Mouse (Mus musculus) cerebellum, adult 11 months (tissue): ENCODE results near the gene Mboat2.

Source experiments
- DNase-seq: peaks from one replicate; pipeline ENCODE4 v3.0.0; 2022

The Mboat2 gene

GRCm38 (mm10) chr12:24830766-24831152 lies at the start of gene Mboat2:
Gene Mboat2, plus strand, starts transcription at chr12:24830879.
- no peak for DNase-seq

DNA sequence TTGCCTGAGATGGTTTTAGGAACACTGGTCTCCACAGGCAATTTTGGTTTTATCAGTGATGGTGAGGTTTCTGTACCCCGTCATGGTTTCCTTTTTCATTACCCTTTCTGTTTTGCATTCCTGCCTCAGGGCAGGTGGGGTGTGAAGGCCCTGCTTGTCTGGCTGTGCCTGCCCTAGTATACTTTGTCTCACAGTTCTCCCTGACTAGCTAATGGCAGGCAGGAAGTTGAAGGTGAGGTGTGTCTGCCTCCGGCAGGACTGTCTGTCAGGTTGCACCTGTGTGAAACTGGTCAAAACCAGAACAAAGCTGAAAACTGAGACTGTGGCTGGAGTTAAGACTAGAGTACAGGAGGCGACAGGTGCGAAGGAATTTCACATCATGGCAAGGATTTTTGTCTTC lies 46.9 kb upstream of the Mboat2 start:
- DNase-seq, result no peak

- no peak for DNase-seq
Measured at GRCm38 (mm10) chr12:24785882-24786281, 44.8 kb upstream of the Mboat2 start.

DNA sequence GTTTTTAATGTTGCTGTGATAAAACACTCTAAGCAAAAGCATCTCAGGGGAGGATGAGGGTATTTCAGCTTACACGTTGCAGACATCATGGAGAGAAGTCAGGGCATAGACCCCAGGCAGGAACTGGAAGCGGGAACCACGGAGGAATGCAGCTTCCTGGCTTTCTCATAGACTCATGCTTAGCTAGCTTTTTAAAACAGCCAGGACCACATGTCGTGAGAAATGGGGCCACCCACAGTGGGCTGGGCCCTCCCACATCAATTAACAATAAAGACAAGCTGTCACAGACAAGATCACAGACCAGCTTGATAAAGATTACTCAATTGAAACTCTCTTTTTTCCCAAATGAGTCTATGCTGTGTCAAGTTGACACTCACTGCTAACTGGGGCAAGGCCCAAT lies 44.4 kb upstream of the Mboat2 start:
- no peak for DNase-seq

DNA sequence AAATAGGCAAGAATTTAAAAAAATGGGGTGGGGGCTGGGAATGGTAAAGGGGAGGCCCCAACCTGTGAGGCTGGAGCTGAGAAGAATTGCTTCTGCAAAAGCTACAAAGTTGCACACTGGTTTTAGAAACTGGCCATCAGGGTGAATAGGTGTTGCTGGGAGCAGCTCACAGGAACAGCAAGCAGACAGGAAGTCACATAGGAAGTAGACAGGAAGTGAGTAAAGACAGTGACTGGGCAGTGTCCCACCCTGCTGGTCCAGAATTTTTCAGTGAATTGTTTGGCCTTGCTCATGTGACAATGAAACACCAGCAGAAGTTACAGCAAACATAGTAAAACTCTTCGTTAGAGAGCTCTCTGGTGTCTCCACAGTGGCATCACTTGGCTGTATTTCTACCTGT lies 41.0 kb upstream of the Mboat2 start:
- DNase-seq, result no peak

- no peak for DNase-seq
Measured at GRCm38 (mm10) chr12:24811230-24811629, 19.4 kb upstream of the Mboat2 start.

- DNase-seq, result no peak
Measured at GRCm38 (mm10) chr12:24811906-24812305, 18.8 kb upstream of the Mboat2 start.

DNA sequence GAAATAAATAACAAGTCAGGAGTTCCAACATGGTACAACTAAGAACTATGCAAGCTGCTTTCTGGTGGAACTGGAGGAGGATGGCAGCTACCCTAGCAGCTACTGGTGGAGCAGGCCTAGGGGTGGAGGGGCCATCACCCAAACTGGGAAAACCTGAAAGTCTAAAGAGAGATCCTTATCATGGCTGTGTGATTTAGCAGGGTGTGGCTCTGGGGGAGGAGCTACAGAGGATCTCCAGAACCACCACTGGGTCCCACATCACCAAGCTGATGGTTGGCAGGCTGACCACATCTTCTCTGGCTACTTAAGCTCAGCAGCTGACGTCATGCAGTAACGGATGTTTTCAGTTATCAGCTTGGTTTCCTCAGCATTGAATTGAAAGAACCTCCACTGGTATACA lies 7.8 kb upstream of the Mboat2 start:
- no peak for DNase-seq

DNA sequence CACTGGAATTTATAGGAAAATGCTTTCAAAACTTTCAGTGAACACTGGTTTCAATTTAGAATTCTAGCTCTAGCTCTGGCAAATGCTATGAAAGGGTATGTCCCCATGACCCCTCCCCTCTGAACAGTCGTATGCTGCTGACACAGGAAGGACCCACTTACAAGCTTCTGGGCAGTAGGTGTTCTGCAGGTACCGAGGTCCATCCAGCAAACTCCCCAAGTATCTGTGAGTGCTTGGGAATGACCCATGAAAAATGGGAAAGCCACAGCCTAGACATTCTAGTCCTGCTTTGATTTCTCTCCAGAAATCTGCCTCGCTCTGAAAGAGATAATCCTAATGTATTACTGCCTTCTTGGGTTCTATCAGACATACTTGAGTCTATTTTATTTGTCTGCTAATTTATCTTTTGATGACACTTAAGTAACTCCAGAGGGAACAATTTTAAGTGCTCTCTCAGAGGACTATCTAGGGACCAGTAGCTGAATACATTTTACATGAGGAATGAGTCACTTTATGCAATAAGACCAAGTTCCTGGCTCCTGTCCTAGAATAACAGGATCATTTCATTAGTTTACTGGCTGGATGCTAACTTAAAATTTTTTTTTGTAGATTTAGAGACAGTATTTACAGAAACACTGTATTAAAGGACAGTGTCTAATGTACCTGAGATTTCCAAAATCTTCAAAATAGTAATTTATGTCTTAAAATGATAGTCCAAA lies 6.9 kb upstream of the Mboat2 start:
- DNase-seq, result no peak

DNA sequence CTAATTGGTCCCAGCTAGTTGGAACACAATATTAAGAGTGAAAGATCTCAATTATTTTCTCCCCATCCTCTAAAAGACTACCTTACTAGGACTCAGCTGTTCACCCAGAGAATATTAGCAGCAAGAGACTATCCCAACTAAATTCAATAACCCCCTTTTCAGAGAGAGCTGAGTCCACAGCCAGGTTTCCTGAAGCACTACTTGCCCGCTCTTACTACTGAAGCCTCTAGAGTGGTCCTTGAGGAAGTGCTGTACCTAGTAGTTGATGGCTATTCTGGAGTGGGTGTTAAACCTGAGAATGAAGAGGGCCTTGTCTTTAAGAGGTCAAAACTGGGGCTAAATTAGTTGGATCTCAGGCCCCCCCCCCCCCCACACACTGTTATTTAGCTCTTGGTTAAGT lies 593 bp upstream of the Mboat2 start:
- DNase-seq, result no peak

DNA sequence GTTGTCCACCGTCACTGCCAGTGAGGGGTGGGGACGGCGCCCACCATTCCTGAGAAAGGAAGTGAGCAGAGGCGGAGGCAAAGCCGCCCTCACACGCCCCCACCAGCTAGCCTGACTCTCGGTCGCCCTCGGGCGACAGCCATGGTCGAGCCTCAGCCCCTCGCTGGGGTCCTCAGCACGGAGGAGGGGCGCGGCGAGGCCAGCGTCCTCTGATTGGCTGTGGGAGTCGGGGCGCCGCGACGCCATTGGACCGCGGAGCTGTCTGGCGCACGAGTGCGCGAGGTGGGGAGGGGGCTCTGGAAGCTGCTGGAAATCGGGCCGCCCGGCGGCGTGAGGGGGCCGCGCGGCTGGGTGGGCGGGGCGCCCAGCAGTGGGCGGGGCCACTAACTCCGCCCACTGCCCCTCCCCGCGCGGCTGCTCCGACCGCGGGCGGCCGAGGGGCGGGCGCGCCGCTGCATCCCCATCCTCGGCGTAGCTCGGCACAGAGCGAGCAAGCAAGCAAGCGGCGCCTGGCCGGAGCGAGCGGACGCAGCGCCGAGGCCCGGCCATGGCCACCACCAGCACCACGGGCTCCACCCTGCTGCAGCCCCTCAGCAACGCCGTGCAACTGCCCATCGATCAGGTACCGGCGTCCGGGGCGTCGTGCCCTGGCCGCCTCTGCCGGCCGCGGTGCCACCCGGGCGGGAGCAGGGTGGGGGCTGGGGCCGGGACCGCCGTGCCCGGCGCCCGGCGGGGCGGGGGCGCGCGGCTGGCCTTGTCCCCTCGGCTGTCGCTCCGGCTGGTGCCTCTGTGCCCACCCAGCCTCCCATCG lies 679 bp downstream of the Mboat2 start:
- peak; percentile 68 for DNase-seq

DNA sequence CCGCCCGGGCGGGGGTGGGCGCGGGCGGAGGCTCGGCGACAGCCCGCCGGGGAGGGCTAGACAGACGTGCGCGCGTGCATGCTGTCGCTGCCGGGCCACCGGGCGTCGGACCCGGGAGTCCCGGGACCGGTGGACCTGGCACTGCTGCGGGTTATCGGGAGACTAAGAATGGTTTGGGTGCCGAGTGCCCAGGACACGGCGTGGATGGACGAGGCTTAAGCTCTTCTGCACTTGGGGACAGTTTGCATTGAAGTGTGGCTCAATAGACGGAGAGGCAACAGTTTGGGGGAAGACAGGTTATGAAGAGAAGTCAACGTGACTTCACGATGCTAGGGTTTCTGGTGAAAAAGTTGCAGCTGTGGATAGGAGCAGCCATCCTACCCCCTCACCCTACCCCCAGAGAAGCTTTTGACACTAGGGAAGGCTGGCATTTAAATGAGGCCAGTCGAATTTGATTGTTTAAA lies 1.3 kb downstream of the Mboat2 start:
- DNase-seq, result no peak

DNA sequence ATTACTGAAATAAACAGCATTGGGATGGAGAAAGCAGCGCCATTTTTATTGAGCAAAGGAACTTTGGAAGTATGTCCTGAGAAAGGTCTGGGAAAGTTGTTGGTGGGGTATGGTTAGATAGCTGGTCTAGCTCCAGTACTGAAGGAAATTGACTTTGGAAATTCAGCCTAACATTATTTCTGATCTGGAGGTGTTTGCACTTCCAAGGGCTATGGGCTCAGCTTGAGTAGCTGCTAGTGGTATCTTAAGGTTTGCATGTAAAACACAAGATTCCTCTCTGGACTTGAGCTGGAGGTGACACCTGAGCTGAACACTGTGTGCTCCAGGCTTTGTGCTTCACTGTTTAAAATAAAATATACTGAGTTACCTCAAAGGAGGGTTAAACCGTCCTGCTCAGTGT lies 1.8 kb downstream of the Mboat2 start:
- DNase-seq, result no peak

- DNase-seq, result no peak
Measured at GRCm38 (mm10) chr12:24837947-24838346, 7.3 kb downstream of the Mboat2 start.

DNA sequence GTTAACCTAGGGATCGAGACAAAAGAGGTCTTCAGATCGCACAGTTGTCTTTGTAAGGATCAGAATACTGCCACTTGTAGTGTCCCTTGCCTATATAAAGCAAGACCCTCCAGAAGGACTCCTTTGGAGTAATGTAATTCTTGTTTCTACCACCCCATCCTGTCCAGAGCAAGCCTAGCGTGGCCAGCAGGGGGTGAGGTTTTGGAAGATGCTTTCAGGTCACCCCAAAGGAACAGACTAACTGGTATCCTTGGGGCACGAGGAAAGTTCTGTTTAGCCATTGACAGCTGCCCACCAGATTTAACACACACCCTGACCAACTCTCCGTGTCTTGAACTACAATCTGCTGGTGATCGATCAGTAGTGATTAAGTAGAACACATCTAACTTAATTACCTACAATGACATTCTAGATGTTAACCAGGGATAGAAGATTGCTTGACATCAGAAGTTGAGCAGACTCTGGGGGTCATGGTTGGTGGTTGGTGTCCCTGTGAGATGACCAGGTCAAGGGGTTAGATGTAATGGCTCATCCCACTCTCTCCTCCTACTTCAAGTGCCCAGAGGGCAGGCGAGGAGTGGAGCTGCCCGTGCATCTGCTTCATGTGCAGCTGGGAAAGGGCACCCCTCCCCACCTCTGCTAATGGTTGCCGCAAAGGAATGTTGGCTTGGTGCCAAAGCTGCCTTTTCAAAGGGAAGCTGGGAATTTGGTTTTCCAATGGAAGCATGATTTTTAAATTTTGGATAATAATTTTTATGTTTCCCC lies 10.6 kb downstream of the Mboat2 start:
- DNase-seq, result no peak

DNA sequence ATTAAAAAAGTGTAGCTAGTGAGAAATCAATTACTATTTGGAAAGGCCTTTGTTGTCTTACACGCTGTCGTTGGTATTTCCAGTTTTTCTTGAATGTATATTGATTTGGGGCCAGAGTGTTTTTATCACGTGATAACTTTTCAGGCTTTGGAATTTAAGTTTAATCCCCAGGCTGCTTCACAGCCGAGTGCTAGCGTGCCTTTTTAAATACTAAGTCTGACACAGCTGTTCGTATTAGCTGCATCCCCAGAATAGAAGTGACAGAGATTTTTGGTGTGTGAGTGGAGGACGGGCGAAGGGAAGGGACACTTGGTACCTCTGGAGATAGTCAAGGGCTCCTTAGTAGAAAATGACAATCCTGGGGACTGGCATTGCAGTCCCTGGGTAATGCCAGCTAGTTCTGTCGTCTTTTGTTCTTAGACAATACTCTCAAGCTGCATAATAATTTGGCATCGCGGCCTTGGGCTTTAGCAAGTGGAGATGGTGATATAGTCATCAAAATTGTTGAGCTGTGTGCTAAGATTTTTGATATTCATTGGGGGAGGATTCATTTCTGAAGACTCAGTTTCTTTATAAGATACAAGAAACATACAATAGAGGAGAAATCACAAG lies 11.7 kb downstream of the Mboat2 start:
- no peak for DNase-seq

DNA sequence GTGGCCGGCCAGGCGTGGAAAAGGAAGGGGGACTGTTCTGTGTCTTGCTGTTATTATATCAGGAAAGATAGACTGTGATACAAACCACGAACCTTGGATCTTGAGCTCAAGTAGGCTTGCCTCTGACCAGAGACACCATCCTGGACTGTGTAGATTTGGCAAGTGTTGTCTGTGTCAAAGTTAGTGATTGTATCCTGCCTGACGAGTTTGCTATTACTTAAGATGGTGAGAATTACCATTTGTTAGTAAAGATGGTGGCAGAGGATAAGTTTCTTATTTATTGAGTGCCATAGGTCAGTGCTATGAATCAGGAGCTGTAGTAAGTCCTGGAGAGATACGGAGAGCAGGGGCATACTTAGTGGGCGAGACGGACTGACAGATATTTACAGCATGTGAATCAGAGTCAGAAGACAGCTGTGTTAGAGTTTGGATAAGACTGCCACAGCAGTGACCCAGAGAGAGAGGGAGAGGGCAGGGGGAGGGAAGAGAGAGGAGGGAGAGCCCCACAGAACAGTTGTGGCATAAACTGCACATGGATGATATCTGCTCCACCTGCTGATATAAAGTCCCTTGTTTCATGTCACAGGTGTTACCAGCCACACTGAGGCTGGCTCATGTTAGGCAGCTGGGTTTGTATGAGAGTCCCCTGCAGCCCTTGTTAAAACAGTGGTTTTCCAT lies 12.9 kb downstream of the Mboat2 start:
- no peak for DNase-seq

DNA sequence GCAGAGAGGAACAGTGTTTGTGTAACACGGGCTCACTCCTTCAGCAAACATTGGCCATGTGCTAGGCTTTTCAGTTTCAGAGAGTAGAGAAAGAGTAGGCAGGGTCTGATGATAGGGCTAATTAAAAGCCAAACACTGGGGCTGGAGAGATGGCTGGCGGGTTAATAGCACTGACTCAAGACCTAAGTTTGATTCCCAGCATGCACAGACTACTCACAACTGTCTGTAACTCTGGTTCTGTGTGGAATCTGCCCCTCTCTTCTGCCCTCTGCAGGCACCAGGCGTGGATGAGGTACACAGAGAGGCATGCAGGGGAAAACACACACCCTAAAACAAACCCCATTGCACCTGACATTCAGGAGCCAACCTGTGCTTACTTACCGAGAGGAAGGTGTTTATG lies 14.7 kb downstream of the Mboat2 start:
- DNase-seq, result no peak

- DNase-seq, result no peak
Measured at GRCm38 (mm10) chr12:24848107-24848506, 17.4 kb downstream of the Mboat2 start.

- no peak for DNase-seq
Measured at GRCm38 (mm10) chr12:24857354-24857753, 26.7 kb downstream of the Mboat2 start.

- DNase-seq, result no peak
Measured at GRCm38 (mm10) chr12:24859357-24859756, 28.7 kb downstream of the Mboat2 start.

DNA sequence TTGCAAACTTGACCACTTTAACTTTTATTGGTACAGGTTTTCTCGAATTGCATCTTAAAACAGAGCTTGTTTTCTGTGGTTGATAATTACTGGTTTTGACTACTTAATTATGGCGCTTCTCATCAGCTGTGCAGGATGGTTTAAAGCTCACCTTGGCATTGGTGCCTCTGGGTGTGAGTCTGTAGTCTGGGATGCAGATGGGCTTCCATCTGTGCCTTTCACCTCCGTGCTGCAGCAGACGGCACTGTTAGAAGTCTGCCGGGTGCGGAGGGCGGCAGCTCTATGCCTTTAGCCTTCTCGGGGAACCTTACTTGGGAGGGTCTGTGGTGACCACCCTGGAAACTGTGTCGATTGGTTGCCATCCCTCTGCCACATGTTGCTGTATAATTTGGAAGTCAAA lies 29.8 kb downstream of the Mboat2 start:
- DNase-seq, result no peak

DNA sequence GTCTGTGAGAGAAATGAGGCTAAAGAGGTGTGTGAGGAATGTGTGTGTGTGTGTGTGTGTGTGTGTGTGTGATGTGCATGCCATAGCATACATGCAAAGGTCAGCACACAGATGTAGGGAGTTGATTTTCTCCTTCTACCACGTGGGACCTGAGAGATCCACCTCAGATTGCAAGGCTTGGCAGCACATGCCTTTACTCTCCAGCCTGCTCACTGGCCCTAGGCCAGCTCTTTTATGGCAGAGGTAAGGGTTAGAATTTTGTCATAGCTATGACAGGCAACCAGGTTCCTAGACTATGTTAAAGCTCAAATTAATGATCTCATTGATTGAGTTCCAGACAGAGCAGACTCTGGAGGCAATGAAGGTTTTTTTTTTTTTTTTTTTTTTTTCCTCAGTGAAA lies 33.1 kb downstream of the Mboat2 start:
- no peak for DNase-seq
